Mouse (Mus musculus): Measurements from ENCODE around the gene Rassf7. TPM values are rescaled to one million over a fixed set of nuclear protein-coding genes. Genes with fewer than 3 reads are reported as not detected.

Rassf7 gene
- total RNA-seq, 2 experiments from 2014 or later: 0.64 to 0.80 TPM

- DNase-seq (ENCODE audit: extremely low spot score in 1 of 2, low spot score in 1 of 2): no peak
These were observed 19.9 kb upstream of the Rassf7 start for GRCm38 (mm10) chr7:141195754-141196153.

GRCm38 (mm10) chr7:141196619-141197282, 18.9 kb upstream of the Rassf7 start:
- no peak for DNase-seq (ENCODE audit: extremely low spot score in 1 of 2, low spot score in 1 of 2)

GRCm38 (mm10) chr7:141198121-141198520, 17.5 kb upstream of the Rassf7 start:
- no peak for DNase-seq (ENCODE audit: extremely low spot score in 1 of 2, low spot score in 1 of 2)

GRCm38 (mm10) chr7:141204546-141204945, 11.1 kb upstream of the Rassf7 start:
- DNase-seq (ENCODE audit: extremely low spot score in 1 of 2, low spot score in 1 of 2): no peak

- DNase-seq (ENCODE audit: extremely low spot score in 1 of 2, low spot score in 1 of 2): no peak
These were observed 10.2 kb upstream of the Rassf7 start for GRCm38 (mm10) chr7:141205504-141205903.

GRCm38 (mm10) chr7:141206182-141206937, 9.3 kb upstream of the Rassf7 start:
- DNase-seq (ENCODE audit: extremely low spot score in 1 of 2, low spot score in 1 of 2): no peak

- no peak for DNase-seq (ENCODE audit: extremely low spot score in 1 of 2, low spot score in 1 of 2)
These were observed 6.1 kb upstream of the Rassf7 start for GRCm38 (mm10) chr7:141209526-141209925.

GRCm38 (mm10) chr7:141210137-141210536, 5.5 kb upstream of the Rassf7 start:
- no peak for DNase-seq (ENCODE audit: extremely low spot score in 1 of 2, low spot score in 1 of 2)

- no peak for DNase-seq (ENCODE audit: extremely low spot score in 1 of 2, low spot score in 1 of 2)
These were observed 5.0 kb upstream of the Rassf7 start for GRCm38 (mm10) chr7:141210606-141211131.

- no peak for DNase-seq (ENCODE audit: extremely low spot score in 1 of 2, low spot score in 1 of 2)
These were observed 2.5 kb upstream of the Rassf7 start for GRCm38 (mm10) chr7:141213133-141213532.

- DNase-seq (ENCODE audit: extremely low spot score in 1 of 2, low spot score in 1 of 2): no peak
These were observed 1.9 kb upstream of the Rassf7 start, which contains the start of gene Lmntd2 for GRCm38 (mm10) chr7:141213605-141214235. Gene Lmntd2, minus strand, starts transcription at chr7:141214080.

- no peak for DNase-seq (ENCODE audit: extremely low spot score in 1 of 2, low spot score in 1 of 2)
These were observed 1.4 kb upstream of the Rassf7 start for GRCm38 (mm10) chr7:141214310-141214709.

GRCm38 (mm10) chr7:141215880-141216733, 447 bp downstream of the Rassf7 start:
- DNase-seq (ENCODE audit: extremely low spot score in 1 of 2, low spot score in 1 of 2): no peak

GRCm38 (mm10) chr7:141216894-141217293, 1.2 kb downstream of the Rassf7 start:
- no peak for DNase-seq (ENCODE audit: extremely low spot score in 1 of 2, low spot score in 1 of 2)

- DNase-seq (ENCODE audit: extremely low spot score in 1 of 2, low spot score in 1 of 2): no peak
These were observed 1.8 kb downstream of the Rassf7 start for GRCm38 (mm10) chr7:141217343-141218013.

- DNase-seq (ENCODE audit: extremely low spot score in 1 of 2, low spot score in 1 of 2): no peak
These were observed 2.5 kb downstream of the Rassf7 start for GRCm38 (mm10) chr7:141218141-141218540.

- no peak for DNase-seq (ENCODE audit: extremely low spot score in 1 of 2, low spot score in 1 of 2)
These were observed 3.0 kb downstream of the Rassf7 start for GRCm38 (mm10) chr7:141218557-141219133.

GRCm38 (mm10) chr7:141219558-141220099, 4.0 kb downstream of the Rassf7 start:
- DNase-seq (ENCODE audit: extremely low spot score in 1 of 2, low spot score in 1 of 2): no peak

GRCm38 (mm10) chr7:141220377-141220776, 4.7 kb downstream of the Rassf7 start:
- DNase-seq (ENCODE audit: extremely low spot score in 1 of 2, low spot score in 1 of 2): no peak
